Mouse (Mus musculus) hindbrain, embryonic 16.5 days (tissue): Measurements from ENCODE around the gene 1300017J02Rik. TPM values are rescaled to one million over a fixed set of nuclear protein-coding genes. Genes with fewer than 3 reads are reported as not detected.

ENCODE experiments used
- ATAC-seq: fragments of 200-750 bp; cut with Nextera tagmentation; 2 replicates; pipeline ENCODE4 v1.8.0; 2017; ENCODE audit warnings: moderate TSS enrichment, moderate library complexity
- H3K27ac ChIP-seq: fragments of 300-500 bp; sonication (generic); 2 replicates; pipeline ENCODE4 v1.5.1; 2014; ENCODE audit warnings: low read depth, mild to moderate bottlenecking, control low read depth, low read length, moderate library complexity
- H3K27me3 ChIP-seq: fragments of 300-500 bp; sonication (generic); replicated peaks from 2 replicates; pipeline ENCODE4 v1.6.1; 2014; ENCODE audit warnings: low read length; ENCODE audit not compliant: control insufficient read depth, insufficient read depth
- H3K36me3 ChIP-seq: fragments of 300-500 bp; sonication (generic); 2 replicates; pipeline ENCODE4 v1.6.1; 2014; ENCODE audit warnings: mild to moderate bottlenecking, low read length, moderate library complexity, mixed read lengths; ENCODE audit not compliant: control insufficient read depth, insufficient read depth
- H3K4me1 ChIP-seq: fragments of 300-500 bp; sonication (generic); 2 replicates; pipeline ENCODE4 v1.6.1; 2014; ENCODE audit warnings: low read depth, low read length; ENCODE audit not compliant: control insufficient read depth, insufficient read depth
- H3K4me2 ChIP-seq: fragments of 300-500 bp; sonication (generic); 2 replicates; pipeline ENCODE4 v1.6.1; 2014; ENCODE audit warnings: mild to moderate bottlenecking, low read length, control low read depth, moderate library complexity
- H3K4me3 ChIP-seq: fragments of 300-500 bp; sonication (generic); 2 replicates; pipeline ENCODE4 v1.5.1; 2014; ENCODE audit warnings: mild to moderate bottlenecking, low read length, control low read depth, moderate library complexity
- H3K9ac ChIP-seq: fragments of 300-500 bp; sonication (generic); 2 replicates; pipeline ENCODE4 v1.6.1; 2014; ENCODE audit warnings: low read depth, mild to moderate bottlenecking, control low read depth, low read length, moderate library complexity
- H3K9me3 ChIP-seq: fragments of 300-500 bp; sonication (generic); 2 replicates; pipeline ENCODE4 v1.6.1; 2014; ENCODE audit warnings: mild to moderate bottlenecking, low read length, moderate library complexity; ENCODE audit not compliant: control insufficient read depth
- WGBS: fragments of 180-500 bp; shearing (Covaris S2); extraction: QIAGEN DNeasy Blood & Tissue Kit; methylation state at CpG from one replicate; pipeline ENCODE4 v1.1.7; 2014; 5-methylcytosine and 5-hydroxymethylcytosine counted together
- polyA plus RNA-seq: library from polyadenylated mRNA; unstranded; fragments of >200 nt; fragmentation: Nextera tagmentation; extraction: Ambion mirVana; gene quantifications from 2 replicates; pipeline ENCODE4 v1.2.1, GENCODE M21; 2015

Gene 1300017J02Rik
- polyA plus RNA-seq, 1 experiment from 2014 or later, result 1.4 TPM

GRCm38 (mm10) chr9:103207846-103208245, 97.0 kb downstream of the 1300017J02Rik start:
- Histone ChIP-seq H3K9ac (no peak overlapping the region), H3K27ac (no peak overlapping the region), H3K4me1 (no peaks in the 10 kb centered on the region), H3K4me3 (peak overlapping the region; percentile 8; the same call in 1 of the 2 replicates), H3K9me3 (no peaks in the 10 kb centered on the region), H3K36me3 (no peaks in the 10 kb centered on the region), H3K4me2 (peak overlapping the region; percentile 50), H3K27me3 (no peaks in the 10 kb centered on the region)
- WGBS, result 9% methylated on average over 16 of the region's 16 CpGs
- ATAC-seq, result peak; percentile 90

- no peak overlapping the region for H3K4me3 ChIP-seq
- H3K9ac ChIP-seq, result no peak overlapping the region
- H3K9me3 ChIP-seq, result no peaks in the 10 kb centered on the region
- H3K27me3 ChIP-seq, result no peaks in the 10 kb centered on the region
- H3K4me2 ChIP-seq, result no peak overlapping the region
- 91% methylated on average over 5 of the region's 5 CpGs for WGBS
- H3K4me1 ChIP-seq, result peaks cover 2% of the 10 kb centered on the region; the same call in 1 of the 2 replicates
- H3K27ac ChIP-seq, result no peak overlapping the region
- ATAC-seq, result no peak
- no peaks in the 10 kb centered on the region for H3K36me3 ChIP-seq
Measured at GRCm38 (mm10) chr9:103205786-103206185, 99.1 kb downstream of the 1300017J02Rik start.

- Histone ChIP-seq H3K36me3 (peaks cover 10% of the 10 kb centered on the region), H3K4me3 (peak within 1 kb of the TSS; percentile 66), H3K4me2 (peak within 1 kb of the TSS; percentile 68), H3K9ac (peak within 1 kb of the TSS; percentile 82), H3K4me1 (peaks cover 2% of the 10 kb centered on the region; the same call in 1 of the 2 replicates), H3K9me3 (no peaks in the 10 kb centered on the region), H3K27ac (peak within 1 kb of the TSS; percentile 82), H3K27me3 (no peaks in the 10 kb centered on the region)
- WGBS, result 1% methylated on average over 45 of the region's 45 CpGs
- peak; percentile 99 for ATAC-seq
Measured at GRCm38 (mm10) chr9:103201561-103202260, 103.2 kb downstream of the 1300017J02Rik start, which contains the start of gene Srprb. Gene Srprb (minus strand): TSS chr9:103202137.

Other genes starting within 250 kb of the 1300017J02Rik start
- gene Rab6b, start 193.3 kb downstream of the 1300017J02Rik start, polyA plus RNA-seq, result 137 and 140 TPM in 2 replicates
- gene Srprb, start 102.9 kb downstream of the 1300017J02Rik start, polyA plus RNA-seq, result 63.8 and 67.7 TPM in 2 replicates
- not detected in 2 replicates for gene Gm20425, start 74.8 kb downstream of the 1300017J02Rik start, polyA plus RNA-seq
- 40.0 and 41.2 TPM in 2 replicates for gene Trf, start 74.6 kb downstream of the 1300017J02Rik start, polyA plus RNA-seq
- gene Topbp1, start 133 bp upstream of the 1300017J02Rik start, polyA plus RNA-seq, result 17.6 and 21.4 TPM in 2 replicates
- 78.5 and 91.0 TPM in 2 replicates for gene Cdv3, start 60.8 kb upstream of the 1300017J02Rik start, polyA plus RNA-seq
- 5.0 and 6.0 TPM in 2 replicates for gene Bfsp2, start 175.3 kb upstream of the 1300017J02Rik start, polyA plus RNA-seq